Mouse (Mus musculus) ES-E14 (cell line): ENCODE data around the gene Dapp1.

Experiments
- CHD2 ChIP-seq: IDR thresholded peaks from 2 replicates; pipeline ENCODE4 v1.6.1; 2014; ENCODE audit warnings: mild to moderate bottlenecking, low read depth, low read length, inconsistent platforms
- HCFC1 ChIP-seq: IDR thresholded peaks from 2 replicates; pipeline ENCODE4 v1.6.1; 2012; ENCODE audit warnings: low read length, inconsistent platforms, borderline replicate concordance; ENCODE audit not compliant: insufficient read depth
- MAFK ChIP-seq: IDR thresholded peaks from 2 replicates; pipeline ENCODE4 v1.6.1; 2014; ENCODE audit warnings: mild to moderate bottlenecking, low read depth, low read length, inconsistent platforms; ENCODE audit not compliant: insufficient read depth
- ZC3H11A ChIP-seq: IDR thresholded peaks from 2 replicates; pipeline ENCODE4 v1.6.1; 2012; ENCODE audit warnings: low read depth, mild to moderate bottlenecking, inconsistent platforms, low read length, borderline replicate concordance
- ZNF384 ChIP-seq: IDR thresholded peaks from 2 replicates; pipeline ENCODE4 v1.6.1; 2012; ENCODE audit warnings: low read depth, low read length, inconsistent platforms

DNA sequence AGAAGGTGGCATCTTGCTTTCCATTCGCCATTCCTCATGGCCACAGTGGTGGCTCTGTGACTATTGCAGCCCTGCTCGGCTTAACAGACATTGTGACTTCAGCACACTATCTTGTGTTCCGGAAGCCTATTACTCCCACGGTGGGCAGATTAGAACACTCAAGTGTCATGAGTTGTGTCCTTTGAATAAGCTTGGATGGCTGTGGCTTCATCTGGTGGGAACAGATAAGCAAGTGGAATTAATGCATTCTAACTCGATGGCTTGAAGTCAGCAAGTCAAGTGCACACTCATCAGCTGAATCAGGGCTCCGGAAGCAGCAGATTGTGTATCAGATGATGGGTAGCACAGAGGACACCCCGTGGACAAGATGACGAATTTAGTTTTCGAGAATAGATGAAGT, 23.5 kb downstream of the Dapp1 start:
- TF ChIP-seq CHD2, result no peak
- no peak for TF ChIP-seq MAFK
- TF ChIP-seq HCFC1, result no peak
- TF ChIP-seq ZC3H11A, result no peak
- no peak for TF ChIP-seq ZNF384
